Mouse (Mus musculus) frontal cortex, postnatal 14 days (tissue): Measurements from ENCODE around the gene Cnga2.
A peak's percentile ranks its signal among the peaks of the same experiment; 100 is the strongest.
"Not testable (repeated sequence)": the region's sequence is repeated elsewhere in the genome, so short reads cannot be mapped to it uniquely, and the experiment has no call there.

Experiments
- DNase-seq, 2 experiments: peaks; one replicate each; pipeline ENCODE4 v3.0.0; 2022; ENCODE audit warnings: low spot score in 2 of 2

Gene Cnga2

DNA sequence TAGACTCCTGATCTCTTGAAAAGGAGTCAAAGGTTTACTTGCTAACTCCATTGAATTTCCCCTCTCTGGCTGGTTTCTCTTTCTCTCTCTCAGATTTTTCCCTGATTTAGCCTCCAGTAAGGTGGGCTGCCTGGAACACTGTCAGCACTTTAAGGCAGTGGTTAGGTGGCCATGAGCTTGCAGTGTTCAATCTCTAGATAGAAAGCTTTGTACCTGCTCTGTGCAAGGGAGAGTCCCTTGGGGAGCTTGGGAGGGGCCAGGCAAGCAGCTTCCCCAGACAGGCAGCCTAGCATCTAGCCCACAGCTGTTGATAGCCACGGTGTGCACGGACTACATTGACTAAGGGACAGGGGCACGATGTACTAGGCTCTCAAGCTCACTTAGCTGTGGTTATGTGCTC lies at the start of gene Cnga2:
Gene Cnga2, plus strand, starts transcription at position 301 of the 400 bp plus-strand sequence.
- no peak for DNase-seq

DNA sequence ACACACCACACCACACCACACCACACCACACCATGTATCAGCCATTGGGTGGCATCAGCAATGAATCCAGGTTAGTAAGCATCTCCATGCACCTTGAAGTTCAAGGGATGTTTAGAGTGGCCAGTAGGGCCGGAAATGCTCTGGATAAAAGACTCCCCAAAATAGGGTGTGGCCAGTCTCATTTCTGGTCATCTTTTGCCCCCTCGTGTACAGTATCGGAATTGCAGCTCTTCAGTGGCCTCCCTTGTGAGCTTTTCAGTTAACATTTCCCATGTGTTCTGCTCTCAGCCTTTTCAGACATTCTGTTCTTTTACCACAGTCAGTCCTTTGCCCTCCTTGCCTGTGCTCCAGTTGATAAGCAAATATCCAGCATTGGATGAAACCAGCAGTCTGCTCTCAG lies 45.0 kb upstream of the Cnga2 start:
- peak; percentile 11 to 28 for DNase-seq

DNA sequence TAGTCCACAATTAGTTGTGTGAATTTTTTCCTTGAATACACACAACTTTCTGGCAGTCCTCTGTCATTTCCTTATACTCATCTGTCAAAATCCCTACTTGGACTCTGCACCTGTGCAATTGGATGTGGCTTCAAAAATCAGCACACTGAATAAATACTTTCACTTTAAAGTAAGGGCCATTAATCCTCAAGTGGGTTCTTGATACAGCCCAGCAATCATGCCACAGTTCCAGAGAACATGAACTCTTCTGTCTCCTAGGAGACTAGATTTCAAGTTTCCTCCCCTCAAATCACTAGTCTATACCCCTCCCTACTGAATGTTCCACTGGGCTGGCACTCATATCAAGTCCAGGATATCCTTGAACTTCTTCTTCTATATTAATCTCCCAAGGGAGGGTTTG lies 33.3 kb upstream of the Cnga2 start:
- no peak for DNase-seq

DNA sequence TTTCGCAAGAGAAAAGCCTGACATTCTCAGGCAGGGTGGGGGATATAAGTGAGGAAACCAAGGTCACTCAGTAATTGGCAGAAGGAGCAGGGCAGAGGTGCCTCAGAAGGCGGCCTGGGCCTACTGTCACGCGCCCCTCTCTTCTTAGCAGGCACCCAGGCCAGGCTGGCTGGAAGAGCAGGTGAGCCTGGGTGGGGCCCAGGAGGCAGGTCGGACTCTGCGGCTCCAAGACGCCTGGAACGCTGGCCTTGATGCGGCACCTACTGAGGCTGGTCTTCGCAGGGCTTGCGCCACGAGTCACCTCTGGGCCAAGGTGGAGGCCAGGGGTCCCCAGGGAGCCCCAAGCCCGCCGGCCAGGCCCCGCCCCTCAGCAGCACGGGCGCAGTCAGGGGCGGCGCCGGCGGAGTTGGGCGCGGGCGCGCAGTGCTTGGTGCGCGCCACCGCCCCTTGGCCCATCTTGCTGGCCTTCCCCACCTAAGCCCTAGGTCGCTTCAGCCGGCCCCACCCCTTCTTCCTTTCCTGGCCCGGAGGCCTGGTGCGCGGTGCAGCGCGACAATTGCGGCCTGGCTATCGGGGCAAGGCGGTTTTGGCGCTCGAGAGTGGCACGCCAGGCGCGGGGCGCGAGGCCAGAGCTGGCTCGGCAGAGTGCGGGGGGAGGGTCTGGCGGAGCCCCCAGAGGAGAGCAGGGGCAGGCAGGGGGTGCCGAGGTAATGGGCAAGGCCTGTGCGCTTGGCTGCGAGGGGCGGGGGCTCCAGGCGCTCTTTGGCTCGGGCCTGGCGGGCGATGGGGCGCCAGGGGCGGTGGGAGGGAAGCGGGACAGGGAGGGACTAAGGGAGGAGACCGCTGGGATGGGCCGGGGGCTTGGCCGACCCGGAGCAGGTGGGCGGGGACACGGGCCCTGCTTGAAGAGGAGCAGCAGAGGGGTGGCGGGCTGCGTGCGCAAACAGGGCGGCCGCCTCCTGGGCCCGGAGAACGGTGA lies 29.3 kb upstream of the Cnga2 start, which contains the start of gene Prrg3:
Gene Prrg3, plus strand, starts transcription at position 552 of the 979 bp plus-strand sequence.
- peak; percentile 8 to 21 for DNase-seq

DNA sequence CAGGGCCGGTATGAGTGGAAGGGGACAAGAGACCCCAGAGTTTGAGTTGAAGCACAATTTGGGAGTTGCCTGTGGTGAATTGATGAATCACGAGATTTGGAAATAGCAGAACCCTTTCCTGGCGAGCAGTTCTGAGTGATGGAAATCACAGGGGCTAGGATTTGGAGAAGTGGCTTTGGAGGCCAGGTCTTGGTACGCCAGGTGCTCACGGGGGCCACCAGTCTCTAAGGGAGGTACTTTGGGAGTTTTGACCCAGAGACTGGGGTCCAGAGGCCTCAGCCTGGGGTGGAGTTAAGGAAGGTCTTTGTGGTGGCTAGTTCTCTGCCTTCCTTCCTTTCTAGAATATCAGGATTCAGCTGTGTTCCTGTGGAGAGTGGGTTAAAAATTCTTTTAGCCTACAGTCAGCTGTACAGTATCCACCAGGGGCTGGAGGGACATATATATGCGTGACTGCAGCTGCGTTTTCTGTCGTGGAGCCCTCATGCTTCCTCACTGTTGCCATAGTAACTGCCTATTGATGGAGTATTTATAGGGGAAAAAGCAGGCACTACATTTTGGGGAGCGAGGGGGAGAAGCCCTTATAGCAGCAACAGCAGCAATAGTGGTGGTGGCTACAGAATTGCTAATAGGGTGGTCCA lies 28.3 kb upstream of the Cnga2 start:
- no peak for DNase-seq

DNA sequence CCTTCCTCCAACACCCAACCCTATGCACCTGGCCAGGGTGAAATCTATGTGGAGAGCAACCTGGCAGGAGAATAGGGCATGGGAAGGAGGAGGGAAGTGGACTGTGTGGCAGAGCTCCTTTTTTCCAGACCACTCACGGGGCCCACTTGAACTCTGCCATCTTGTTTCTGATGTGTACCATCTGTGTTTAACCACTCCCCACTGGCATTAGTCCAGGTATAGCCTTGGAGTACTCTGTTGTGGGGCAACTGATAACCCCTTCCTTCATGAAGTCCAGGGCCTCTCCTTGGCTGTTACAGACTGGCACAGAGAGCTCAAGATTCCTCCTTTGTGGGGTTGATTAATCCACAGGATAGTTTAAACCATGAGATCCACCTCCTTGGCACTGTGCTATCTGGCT lies 23.4 kb upstream of the Cnga2 start:
- no peak for DNase-seq

DNA sequence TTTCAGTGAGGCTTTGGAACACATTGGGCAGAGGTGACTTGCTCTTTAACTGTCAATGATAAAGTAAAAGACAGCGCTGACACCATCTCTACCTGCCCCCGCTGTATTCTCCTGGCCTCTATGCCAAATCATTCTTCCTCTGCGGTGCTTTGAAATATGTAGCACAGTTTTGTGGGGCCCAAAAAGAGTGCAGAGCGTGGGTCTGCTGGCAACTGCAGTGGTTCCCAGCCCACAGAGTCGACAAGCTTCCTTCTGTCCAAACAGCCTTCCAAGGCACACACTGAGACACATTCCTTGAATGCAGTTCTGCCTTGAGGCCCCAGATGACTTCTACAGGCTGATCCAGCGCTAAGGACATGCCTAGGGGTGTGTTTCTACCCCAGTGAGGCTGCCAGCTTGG lies 22.8 kb upstream of the Cnga2 start:
- DNase-seq = peak; percentile 9 to 32

DNA sequence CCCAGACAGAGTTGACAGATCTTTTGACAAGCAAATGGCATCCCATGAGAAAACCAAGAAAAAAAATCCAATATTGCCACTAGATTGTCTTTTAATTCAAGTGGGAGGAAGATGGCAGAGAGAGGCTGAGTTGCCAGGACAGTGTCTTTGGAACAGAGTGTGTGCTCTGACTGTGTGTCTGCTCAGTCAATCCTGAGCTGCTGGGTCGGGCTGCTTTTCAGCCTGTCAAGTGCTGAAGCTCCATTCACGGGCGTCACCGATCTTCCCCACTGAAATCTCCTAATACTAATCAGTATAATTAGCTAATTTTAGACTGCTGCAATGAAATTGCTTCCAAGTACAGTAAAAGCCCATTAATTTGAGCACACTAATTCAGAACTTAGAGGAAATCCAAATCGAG lies 20.3 kb upstream of the Cnga2 start:
- DNase-seq = no peak

DNA sequence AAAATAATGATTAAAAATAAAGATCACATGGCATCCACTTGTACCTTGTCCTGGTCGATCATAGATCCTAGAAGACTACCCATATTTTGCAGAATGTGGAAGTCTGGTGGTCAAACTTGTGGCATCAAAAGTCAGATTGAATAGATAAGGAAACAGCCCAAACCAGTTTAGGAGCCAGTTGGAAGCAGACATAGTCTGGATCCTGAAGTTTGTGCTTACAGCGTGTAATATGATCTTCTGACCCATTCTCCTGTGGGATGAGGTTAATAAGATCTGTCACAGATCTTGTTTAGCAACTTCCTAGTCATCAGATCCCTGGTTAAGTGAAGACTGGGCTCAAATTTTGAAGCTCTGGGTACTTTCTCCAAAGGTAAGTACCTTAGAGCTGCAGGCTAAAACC lies 19.0 kb upstream of the Cnga2 start, which contains the start of gene Fate1:
Gene Fate1, plus strand, starts transcription at position 301 of the 400 bp plus-strand sequence.
- DNase-seq = no peak

DNA sequence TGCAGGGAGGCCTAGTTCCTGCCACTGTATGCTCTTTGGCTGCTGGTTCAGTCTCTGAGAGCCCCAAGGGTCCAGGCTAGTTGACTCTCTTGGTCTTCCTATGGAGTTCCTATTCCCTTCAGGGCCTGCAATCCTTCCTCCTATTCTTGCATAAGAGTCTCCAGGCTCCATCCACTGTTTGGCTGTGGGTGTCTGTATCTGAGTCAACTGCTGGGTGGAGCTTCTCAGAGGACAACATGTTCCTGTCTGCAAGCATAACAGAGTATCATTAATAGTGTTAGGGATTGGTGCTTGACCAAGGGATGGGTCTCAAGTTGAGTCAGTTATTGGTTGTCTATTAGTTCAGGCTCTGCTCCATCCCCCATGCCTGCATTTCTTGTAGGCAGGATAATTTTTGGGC lies 14.0 kb upstream of the Cnga2 start:
- not testable (repeated sequence) for DNase-seq

DNA sequence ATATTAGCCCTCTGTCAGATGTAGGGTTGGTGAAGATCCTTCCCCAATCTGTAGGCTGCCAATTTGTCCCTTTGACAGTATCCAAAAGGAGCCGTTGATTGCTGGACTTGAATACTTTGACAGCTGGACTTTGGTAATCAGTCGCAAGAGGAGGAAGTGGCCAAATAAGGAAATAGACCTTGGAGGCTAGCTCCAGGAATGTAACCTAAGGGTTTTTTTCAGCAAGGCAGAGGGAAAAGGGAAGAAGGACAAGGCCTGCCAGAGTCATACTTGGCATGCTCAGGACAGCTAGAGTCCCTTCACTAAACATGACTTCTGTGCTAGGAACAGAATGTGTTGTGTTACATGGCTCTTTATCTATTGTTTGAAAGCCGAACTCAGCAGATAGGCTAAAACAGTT lies 11.2 kb upstream of the Cnga2 start:
- DNase-seq = no peak

DNA sequence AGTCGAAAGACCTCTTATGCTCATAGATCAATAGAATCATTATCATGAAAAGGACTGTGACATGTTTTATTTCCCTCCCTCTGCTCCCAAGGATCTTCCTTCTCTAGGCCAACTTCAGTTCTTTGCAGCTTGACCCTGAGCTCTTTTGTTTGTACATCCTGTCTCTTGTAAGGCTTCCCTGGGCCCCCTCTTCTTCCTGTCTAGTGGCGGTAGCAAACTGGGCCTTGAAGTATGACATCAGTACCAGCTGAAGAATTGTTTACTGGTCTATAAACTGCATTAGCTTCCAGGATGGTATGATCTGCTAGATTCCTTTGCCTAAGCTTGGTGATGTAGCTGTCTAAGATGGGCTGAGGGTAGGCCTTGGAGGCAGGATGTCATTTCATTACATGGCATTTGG lies 10.3 kb upstream of the Cnga2 start:
- DNase-seq = no peak

DNA sequence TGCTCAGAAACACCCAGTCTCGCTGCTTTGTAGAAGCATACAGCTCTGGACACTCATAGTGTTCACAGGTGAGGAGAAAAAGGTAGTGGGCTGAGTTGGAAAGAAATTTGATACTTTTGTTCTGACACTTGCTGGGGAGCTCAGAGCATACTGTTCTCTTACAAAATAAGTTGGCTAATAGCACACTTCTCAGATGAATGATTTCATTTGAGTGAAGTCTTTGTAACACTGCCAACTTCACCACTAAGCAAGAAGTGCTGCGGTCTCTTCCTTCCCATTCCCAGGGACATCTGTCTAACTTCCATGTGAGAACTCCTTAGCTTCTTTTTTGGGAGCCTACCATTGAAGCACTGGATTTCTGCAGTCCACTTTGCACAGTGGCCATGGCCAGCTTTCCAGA lies 8.4 kb upstream of the Cnga2 start:
- DNase-seq = no peak

DNA sequence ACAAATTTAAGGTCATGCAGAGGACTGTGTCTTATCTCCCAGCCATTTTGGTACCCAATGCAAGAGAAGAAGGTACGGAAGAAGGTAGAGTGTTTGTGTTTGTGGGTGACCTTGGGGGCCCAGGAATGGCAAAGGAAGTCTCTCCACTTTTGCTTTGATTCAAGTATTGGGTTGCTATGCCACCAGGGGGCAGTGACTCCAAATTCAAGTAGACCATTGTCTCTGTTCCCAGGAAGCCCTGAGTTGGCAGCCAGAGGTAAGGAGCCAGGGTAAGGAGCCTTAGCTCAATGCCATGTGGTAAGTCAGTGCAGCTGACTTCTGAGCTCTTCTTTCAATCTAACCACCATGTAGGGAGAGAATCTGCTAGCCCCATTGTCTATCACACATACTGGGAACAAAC lies 7.9 kb upstream of the Cnga2 start:
- DNase-seq = no peak

DNA sequence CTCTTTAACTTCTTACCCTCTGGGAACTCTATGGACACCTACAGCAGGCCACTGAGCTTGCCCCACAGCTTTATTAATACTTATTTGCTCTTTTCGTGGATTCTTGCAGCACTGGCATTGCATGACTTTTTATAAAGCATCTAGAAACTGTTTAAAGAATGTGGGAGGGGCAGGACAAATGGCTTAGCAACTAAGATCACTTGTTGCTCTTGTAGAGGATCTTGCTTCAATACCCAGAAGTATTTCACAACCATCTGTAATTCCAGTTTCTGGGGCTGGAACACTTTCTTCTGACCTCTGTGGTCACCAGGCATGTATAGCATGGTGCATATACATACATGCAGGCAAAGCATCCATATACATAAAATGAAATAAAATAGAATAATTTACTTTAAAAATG lies 4.3 kb downstream of the Cnga2 start:
- no peak for DNase-seq

DNA sequence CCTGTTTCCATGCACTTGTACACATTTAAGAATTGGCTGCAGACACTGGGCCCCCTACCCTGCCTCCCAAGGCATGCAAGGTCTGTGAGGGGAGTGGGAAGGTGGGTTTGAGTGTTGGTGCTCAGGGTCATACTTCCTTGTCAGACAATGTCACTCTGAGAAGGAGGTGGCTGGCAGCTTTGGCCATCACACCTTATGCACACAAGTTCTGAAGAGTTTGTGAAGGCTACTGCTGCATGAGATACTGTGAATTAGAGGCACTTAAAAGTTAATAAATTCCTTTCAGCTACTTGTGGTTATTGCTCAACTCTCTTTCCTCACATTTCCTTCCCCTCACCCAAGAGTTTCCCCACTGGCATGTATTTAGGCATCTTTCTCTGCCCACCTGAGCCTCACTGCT lies 18.3 kb downstream of the Cnga2 start:
- DNase-seq = no peak

DNA sequence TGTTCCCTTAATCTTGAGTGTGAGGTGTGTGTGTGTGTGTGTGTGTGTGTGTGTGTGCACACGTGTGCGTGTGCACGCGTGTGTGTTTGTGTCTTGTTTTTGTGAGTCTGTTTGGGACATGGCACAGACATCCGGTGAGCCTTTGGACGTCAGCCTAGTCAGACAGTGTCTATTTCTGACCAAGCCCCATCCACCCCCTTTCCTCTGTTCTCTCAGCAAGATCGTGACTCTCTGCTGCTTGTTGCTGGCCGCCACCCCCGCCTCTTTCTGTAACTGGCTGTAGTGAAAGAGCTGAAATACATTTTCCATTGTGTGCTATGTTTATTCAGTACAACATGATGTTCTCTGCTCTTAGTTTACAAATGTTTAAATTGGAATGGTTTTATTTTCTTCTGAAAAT lies 20.6 kb downstream of the Cnga2 start:
- peak; percentile 14 to 29 for DNase-seq

DNA sequence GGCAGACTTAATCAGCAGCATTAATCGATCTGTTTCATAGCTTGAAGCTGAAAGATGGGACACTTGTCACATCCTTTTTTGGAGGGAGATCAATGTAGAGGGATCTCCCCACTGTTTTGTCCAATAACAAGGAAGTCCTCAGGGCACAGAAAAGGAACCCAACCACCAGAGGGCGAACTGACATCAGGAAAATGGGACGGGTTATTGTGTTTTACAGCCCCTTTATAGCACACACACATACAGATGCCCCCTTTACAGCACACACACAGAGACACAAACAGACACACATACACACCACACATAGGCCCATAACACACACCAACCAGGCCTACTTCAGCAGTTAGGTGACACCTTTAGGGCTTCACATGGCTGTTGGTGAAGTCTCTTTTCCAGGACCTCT lies 21.2 kb downstream of the Cnga2 start:
- peak in 1 of 2 experiments; percentile 37 for DNase-seq

DNA sequence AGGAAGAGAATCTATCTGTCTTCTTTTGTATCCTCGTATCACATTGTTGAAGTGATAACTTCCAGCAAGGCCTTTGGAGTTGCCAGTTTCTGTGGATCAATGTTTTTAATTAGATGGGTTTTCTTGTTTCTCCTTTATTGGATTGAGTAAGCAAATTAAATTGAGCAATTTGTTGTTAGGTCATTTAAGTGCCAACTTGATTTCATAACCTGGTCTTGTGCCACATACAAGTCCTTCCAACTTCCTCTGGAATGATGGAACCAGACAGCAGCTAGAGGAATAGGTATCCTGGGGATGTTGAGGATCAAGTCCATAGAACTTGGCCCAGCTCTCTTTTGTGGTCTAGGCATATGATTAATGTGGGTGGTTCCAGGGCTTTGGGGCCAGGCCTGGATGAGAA lies 30.6 kb downstream of the Cnga2 start:
- no peak for DNase-seq

DNA sequence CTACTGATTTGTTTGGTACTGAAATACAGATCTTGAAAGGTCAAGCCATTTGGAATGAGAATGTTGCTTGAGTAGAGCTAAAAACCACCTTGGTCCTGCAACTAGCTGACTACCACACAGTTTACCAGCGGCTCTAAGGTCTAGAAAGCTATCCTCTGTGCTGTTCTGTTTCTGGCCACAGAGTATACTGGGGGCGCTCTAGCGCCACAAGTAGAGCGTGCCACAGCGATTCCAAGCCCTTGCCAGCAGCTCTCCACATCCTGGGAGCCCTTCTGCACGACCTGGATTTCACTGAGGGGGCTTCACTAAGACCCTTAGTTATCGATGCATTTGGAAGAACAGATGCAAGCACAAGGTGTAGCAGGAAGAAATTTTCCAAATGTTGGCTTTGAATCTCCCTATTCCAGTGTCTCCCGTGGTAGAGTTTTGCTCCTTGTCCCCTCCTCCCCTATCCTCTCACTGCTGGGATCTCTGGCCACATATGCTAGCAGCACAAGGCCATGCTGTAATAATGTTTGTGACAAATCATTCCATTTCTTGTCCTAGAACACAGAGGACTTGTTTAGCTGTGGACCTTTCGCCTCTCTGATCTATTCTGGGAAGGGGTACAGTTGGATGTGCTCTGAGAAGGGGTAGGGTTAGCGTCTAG lies 31.2 kb downstream of the Cnga2 start:
- no peak for DNase-seq

DNA sequence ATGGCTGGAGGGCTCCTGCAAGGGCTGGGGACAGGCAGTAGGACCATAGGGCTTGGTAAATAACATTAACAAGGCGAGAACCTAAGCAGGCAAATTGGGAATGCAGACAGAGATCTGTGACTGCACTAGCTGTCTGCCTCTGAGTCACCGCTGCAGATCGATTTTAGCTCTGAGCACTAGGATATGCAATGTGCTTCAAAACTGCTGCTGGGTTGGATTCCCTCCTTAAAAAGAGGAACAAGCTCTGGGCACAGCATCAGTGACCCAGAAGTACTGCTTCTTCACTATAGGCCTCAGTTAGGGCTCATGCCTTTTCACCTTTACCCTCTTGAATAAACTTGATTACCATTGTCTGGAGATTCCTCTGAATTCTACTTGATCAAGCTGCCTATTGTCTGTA lies 31.9 kb downstream of the Cnga2 start:
- DNase-seq = no peak

DNA sequence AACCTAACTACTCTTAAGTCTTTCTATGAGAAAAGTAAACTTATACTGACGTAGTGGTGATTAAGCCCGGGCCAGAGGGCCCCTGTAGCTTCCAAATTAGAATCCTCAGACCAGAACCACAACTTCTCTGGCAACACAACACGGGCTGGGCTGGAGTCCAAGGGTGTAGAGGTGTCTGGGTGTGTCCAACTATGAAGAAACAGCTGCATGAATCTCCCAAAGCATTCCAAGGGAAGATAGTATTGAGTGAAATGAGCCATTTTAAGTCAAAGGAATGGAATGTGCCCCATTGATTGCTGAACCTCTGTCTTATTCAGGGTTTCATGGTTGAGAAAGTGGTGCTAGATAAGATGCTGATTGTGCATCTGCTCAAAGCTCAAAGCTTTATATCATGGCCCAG lies 52.4 kb downstream of the Cnga2 start:
- no peak for DNase-seq

DNA sequence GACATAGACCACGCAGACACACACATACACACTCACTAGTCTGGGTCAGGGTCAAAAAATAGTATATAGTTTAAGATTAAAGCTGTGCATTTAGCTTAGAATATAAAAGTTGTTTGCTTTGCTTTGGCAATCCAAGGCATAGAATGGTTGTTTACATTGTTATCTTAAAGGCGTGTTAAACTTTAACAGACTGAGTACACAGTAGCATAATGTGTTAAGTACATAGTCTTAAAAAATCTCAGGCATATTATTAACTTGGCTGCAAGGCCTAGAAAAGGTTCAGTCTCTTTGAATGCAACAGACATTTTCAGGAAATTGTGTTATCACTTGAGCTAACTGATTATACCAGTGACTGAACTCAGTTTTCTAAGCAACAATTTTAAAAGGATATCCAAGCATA lies 56.3 kb downstream of the Cnga2 start:
- DNase-seq = no peak
